Mouse (Mus musculus) spleen, adult 2 months (tissue): Measurements from ENCODE around the gene Rap1a.

Experiments
- CTCF ChIP-seq: fragments of 200-500 bp; IDR thresholded peaks from 2 replicates; pipeline ENCODE4 v1.5.1; 2011; ENCODE audit warnings: mild to moderate bottlenecking, inconsistent platforms; ENCODE audit not compliant: insufficient read depth, insufficient read length, insufficient replicate concordance; ENCODE audit errors: extremely low read depth
- POLR2A ChIP-seq: fragments of 200-500 bp; IDR thresholded peaks from 2 replicates; pipeline ENCODE4 v1.6.1; 2011; ENCODE audit warnings: low read depth, low read length, inconsistent platforms

DNA sequence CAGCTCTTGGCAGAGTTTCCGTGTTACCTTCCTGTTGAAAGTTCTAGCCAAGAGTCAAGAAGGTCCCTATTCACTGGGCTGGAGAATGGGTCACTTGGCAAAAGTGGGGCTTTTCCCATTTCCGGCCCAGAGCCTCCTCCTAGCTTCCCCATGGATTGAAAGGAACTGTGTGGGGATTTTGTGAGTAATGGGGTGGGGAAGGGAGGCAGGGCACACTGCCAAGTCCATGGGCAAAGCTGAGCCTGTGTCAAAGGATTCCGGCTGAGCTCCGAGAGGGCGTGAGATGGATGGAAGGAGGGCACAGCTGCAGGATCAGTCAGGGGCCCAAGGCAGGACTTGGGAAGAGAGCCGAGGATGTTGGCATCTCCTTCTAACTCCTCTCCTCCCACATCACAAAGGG is 90.9 kb downstream of the Rap1a start:
- no peak for TF ChIP-seq POLR2A
- TF ChIP-seq CTCF, result no peak
